Mouse (Mus musculus): ENCODE data around the gene Dennd4b. TPM values are rescaled to one million over a fixed set of nuclear protein-coding genes. Genes with fewer than 3 reads are reported as not detected.

Dennd4b gene
- polyA plus RNA-seq, 1 experiment from 2014 or later = 6.1 TPM

DNA sequence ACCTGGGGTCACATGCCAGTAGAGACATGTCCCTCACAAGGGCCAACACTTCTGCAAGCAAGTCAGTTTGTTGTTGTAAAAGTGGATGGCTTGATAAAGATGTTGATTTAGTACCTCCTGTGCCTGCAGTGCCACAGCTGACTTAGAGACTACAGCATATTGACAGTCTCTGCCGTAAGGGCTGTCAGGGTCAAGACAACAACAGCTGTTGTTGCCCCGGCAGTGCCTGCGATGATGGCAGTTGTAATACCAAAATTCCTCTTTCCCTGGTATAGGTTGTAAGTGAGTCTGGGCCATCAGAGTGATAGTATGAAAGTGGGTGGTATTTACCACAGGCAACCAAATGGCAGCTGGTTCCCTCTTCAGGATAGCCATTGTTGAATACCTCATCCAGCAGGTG, 40.8 kb downstream of the Dennd4b start:
- no peak for ATAC-seq (ENCODE audit: insufficient number of reproducible peaks, low FRiP score)
- Histone ChIP-seq H3K36me3 (no peaks in the 10 kb centered on the region), H3K9me3 (replicated peaks) (no peaks in the 10 kb centered on the region), H3K9ac (no peak overlapping the region), H3K4me1 (replicated peaks) (peaks cover 14% of the 10 kb centered on the region), H3K4me2 (no peak overlapping the region), H3K27me3 (replicated peaks) (no peaks in the 10 kb centered on the region), H3K4me3 (no peak overlapping the region), H3K27ac (ENCODE audit: poor library complexity, severe bottlenecking) (no peak overlapping the region)
- WGBS = 66% methylated on average over 3 of the region's 3 CpGs

DNA sequence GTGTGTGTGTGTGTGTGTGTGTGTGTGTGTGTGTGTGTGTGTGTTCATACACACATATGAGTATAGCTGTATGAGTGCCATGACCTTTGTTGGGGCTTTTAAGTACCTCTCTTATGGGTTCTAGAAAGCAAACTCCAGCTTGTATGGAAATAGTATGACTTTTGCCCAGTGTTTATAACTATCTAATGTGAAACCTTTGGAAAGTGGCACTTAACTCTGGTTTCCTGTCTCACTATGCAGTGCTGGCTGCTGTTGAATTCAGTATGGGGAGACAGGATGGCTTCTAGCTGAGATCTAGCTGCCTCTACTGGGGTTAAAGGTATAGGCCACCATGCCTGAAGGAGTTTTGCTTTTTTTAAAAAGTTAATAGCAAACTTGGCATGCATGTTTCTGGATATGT, 44.6 kb downstream of the Dennd4b start:
- Histone ChIP-seq H3K9ac (no peak overlapping the region), H3K9me3 (replicated peaks) (no peaks in the 10 kb centered on the region), H3K36me3 (no peaks in the 10 kb centered on the region), H3K4me3 (no peak overlapping the region), H3K27ac (ENCODE audit: poor library complexity, severe bottlenecking) (no peak overlapping the region), H3K4me2 (no peak overlapping the region), H3K4me1 (replicated peaks) (peaks cover 14% of the 10 kb centered on the region), H3K27me3 (replicated peaks) (no peaks in the 10 kb centered on the region)
- ATAC-seq (ENCODE audit: insufficient number of reproducible peaks, low FRiP score) = no peak

DNA sequence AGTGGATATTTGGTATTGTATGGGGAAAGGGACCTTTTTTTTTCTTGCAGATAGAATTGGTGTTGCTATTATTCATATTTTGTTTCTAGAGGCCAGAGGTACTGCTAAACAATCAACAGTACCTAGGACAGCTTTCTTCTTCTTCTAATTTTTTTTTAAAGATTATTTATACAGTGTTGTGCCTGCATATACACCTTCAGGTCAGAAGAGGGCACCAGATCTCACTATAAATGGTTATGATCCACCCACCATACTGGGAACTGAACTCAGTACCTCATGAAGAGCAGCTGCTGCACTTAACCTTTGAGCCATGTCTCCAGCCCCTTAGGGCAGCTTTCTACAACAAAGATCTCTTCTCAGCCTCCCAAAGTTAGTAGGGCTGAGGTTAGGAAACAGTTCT, 48.4 kb downstream of the Dennd4b start:
- no peak for ATAC-seq (ENCODE audit: insufficient number of reproducible peaks, low FRiP score)
- Histone ChIP-seq H3K9me3 (replicated peaks) (no peaks in the 10 kb centered on the region), H3K4me2 (no peak overlapping the region), H3K36me3 (no peaks in the 10 kb centered on the region), H3K4me1 (replicated peaks) (0 out of 2 replicates have a peak, but pooled peaks cover 6% of the 10 kb centered on the region), H3K4me3 (no peak overlapping the region), H3K27me3 (replicated peaks) (no peaks in the 10 kb centered on the region), H3K9ac (no peak overlapping the region), H3K27ac (ENCODE audit: poor library complexity, severe bottlenecking) (no peak overlapping the region)

DNA sequence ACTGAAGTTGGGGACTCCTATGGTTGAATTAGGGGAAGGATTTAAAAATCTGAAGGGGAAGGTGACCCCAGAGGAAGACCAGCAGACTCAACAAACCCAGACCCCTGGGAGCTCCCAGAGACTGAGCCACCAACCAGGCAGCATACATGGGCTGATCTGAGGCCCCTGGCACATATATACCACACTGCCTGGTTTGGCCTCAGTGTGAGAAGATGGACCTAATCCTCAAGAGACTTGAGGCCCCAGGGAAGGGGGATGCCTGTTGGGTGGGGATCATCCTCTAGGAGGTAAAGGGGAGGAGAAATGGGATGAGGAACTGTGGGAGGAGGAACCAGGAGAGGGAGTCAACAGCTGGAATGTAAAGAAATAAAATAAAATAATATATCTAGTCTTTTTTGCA, 49.3 kb downstream of the Dennd4b start:
- 0 out of 2 replicates have a peak, but pooled peaks cover 5% of the 10 kb centered on the region for H3K4me1 ChIP-seq (replicated peaks)
- no peak overlapping the region for H3K4me2 ChIP-seq
- ATAC-seq (ENCODE audit: insufficient number of reproducible peaks, low FRiP score) = no peak
- H3K27ac ChIP-seq (ENCODE audit: poor library complexity, severe bottlenecking) = no peak overlapping the region
- H3K9me3 ChIP-seq (replicated peaks) = no peaks in the 10 kb centered on the region
- no peaks in the 10 kb centered on the region for H3K27me3 ChIP-seq (replicated peaks)
- no peak overlapping the region for H3K4me3 ChIP-seq
- H3K9ac ChIP-seq = no peak overlapping the region
- H3K36me3 ChIP-seq = no peaks in the 10 kb centered on the region

DNA sequence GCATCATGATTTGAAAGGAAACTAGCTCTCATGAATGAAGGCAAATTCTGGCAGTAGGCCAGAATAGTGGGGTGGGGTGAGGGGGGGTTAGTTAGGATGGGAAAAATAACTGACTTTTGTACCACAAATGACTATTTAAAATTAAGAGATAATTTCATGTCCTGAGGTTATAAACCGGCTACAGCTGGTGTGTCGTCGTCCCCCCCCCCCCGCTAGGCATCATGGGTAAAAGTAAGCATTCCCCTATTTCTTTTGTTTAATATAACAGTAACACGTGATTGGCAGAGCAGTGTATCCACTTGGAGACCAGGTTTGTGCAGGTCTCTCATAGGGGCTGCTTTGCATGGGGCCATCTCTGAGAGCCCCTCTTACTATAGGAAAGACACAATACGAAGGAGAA, 57.3 kb downstream of the Dennd4b start:
- Histone ChIP-seq H3K27ac (ENCODE audit: poor library complexity, severe bottlenecking) (peak overlapping the region; percentile 62; the same call in 1 of the 2 replicates), H3K36me3 (no peaks in the 10 kb centered on the region), H3K4me1 (replicated peaks) (peaks cover 25% of the 10 kb centered on the region), H3K9me3 (replicated peaks) (no peaks in the 10 kb centered on the region), H3K9ac (peak overlapping the region; percentile 41; the same call in 1 of the 2 replicates), H3K4me3 (no peak overlapping the region), H3K4me2 (peak overlapping the region; percentile 33), H3K27me3 (replicated peaks) (no peaks in the 10 kb centered on the region)
- WGBS = 68% methylated on average over 6 of the region's 6 CpGs
- ATAC-seq (ENCODE audit: insufficient number of reproducible peaks, low FRiP score) = no peak

DNA sequence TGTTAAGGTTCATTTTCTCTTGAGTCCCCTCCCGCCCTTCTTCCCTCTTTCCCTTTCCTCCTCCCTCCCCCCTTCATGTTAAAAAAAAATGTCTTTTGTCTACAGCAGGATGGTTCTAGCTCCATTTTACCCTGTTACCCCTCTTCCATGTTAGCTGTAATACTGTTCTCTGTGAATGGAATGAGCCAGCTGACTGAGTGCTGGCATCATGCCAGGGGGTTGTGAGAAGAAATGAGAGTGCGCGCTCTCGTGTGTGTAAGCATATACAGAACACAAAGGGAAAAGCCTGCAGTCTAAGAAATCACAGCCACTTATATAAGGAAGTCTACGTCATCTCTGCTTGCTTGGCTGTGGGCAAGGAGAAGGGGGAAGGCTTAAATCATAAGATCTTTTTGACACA, 58.1 kb downstream of the Dennd4b start:
- no peaks in the 10 kb centered on the region for H3K36me3 ChIP-seq
- no peak overlapping the region for H3K4me3 ChIP-seq
- H3K4me1 ChIP-seq (replicated peaks) = peaks cover 25% of the 10 kb centered on the region
- peak; percentile 84 for ATAC-seq (ENCODE audit: insufficient number of reproducible peaks, low FRiP score)
- H3K27me3 ChIP-seq (replicated peaks) = no peaks in the 10 kb centered on the region
- WGBS = 28% methylated on average over 5 of the region's 5 CpGs
- H3K9me3 ChIP-seq (replicated peaks) = no peaks in the 10 kb centered on the region
- H3K27ac ChIP-seq (ENCODE audit: poor library complexity, severe bottlenecking) = peak overlapping the region; percentile 81
- peak overlapping the region; percentile 41 for H3K4me2 ChIP-seq
- 0 out of 2 replicates have a peak overlapping the region, but pooled peaks have one; percentile 5 for H3K9ac ChIP-seq

Small RNA genes within 50 kb of the gene (microRNA-seq; reads per million reads assigned to microRNA genes)
- gene Mir7012 = not detected

Other genes starting within 250 kb of the Dennd4b start
- gene 4933434E20Rik, start 213.5 kb upstream of the Dennd4b start, polyA plus RNA-seq (2016; fragmentation: Nextera tagmentation; extraction: Ambion mirVana) = 136 and 141 TPM in 2 replicates
- gene Ubap2l, start 212.6 kb upstream of the Dennd4b start, polyA plus RNA-seq (2016; fragmentation: Nextera tagmentation; extraction: Ambion mirVana) = 178 and 200 TPM in 2 replicates
- 335 and 344 TPM in 2 replicates for gene Tpm3, start 192.5 kb upstream of the Dennd4b start, polyA plus RNA-seq (2016; fragmentation: Nextera tagmentation; extraction: Ambion mirVana)
- gene Nup210l, start 161.1 kb upstream of the Dennd4b start, polyA plus RNA-seq (2016; fragmentation: Nextera tagmentation; extraction: Ambion mirVana) = 0.33 and 0.40 TPM in 2 replicates
- 771 and 793 TPM in 2 replicates for gene Rps27, start 51.5 kb upstream of the Dennd4b start, polyA plus RNA-seq (2016; fragmentation: Nextera tagmentation; extraction: Ambion mirVana)
- 26.8 and 28.0 TPM in 2 replicates for gene Rab13, start 51.5 kb upstream of the Dennd4b start, polyA plus RNA-seq (2016; fragmentation: Nextera tagmentation; extraction: Ambion mirVana)
- 83.0 and 84.3 TPM in 2 replicates for gene Jtb, start 33.6 kb upstream of the Dennd4b start, polyA plus RNA-seq (2016; fragmentation: Nextera tagmentation; extraction: Ambion mirVana)
- gene Creb3l4, start 21.7 kb upstream of the Dennd4b start, polyA plus RNA-seq (2016; fragmentation: Nextera tagmentation; extraction: Ambion mirVana) = 2.3 TPM in 2 replicates
- 63.5 and 67.8 TPM in 2 replicates for gene Slc39a1, start 17.0 kb upstream of the Dennd4b start, polyA plus RNA-seq (2016; fragmentation: Nextera tagmentation; extraction: Ambion mirVana)
- gene Crtc2, start 11.0 kb upstream of the Dennd4b start, polyA plus RNA-seq (2016; fragmentation: Nextera tagmentation; extraction: Ambion mirVana) = 14.6 and 18.7 TPM in 2 replicates
- 8.5 and 10.0 TPM in 2 replicates for gene Gatad2b, start 28.0 kb downstream of the Dennd4b start, polyA plus RNA-seq (2016; fragmentation: Nextera tagmentation; extraction: Ambion mirVana)
- gene Slc27a3, start 124.8 kb downstream of the Dennd4b start, polyA plus RNA-seq (2016; fragmentation: Nextera tagmentation; extraction: Ambion mirVana) = 9.9 and 10.3 TPM in 2 replicates
- 31.1 and 32.2 TPM in 2 replicates for gene Ints3, start 168.4 kb downstream of the Dennd4b start, polyA plus RNA-seq (2016; fragmentation: Nextera tagmentation; extraction: Ambion mirVana)
- 8.2 and 8.9 TPM in 2 replicates for gene Npr1, start 200.7 kb downstream of the Dennd4b start, polyA plus RNA-seq (2016; fragmentation: Nextera tagmentation; extraction: Ambion mirVana)
- gene Ilf2, start 210.9 kb downstream of the Dennd4b start, polyA plus RNA-seq (2016; fragmentation: Nextera tagmentation; extraction: Ambion mirVana) = 135 and 137 TPM in 2 replicates
- gene Snapin, start 225.8 kb downstream of the Dennd4b start, polyA plus RNA-seq (2016; fragmentation: Nextera tagmentation; extraction: Ambion mirVana) = 72.9 and 75.3 TPM in 2 replicates
- gene Chtop, start 244.3 kb downstream of the Dennd4b start, polyA plus RNA-seq (2016; fragmentation: Nextera tagmentation; extraction: Ambion mirVana) = 113 and 114 TPM in 2 replicates
- 145 and 148 TPM in 2 replicates for gene S100a1, start 249.2 kb downstream of the Dennd4b start, polyA plus RNA-seq (2016; fragmentation: Nextera tagmentation; extraction: Ambion mirVana)
- 71.4 and 74.1 TPM in 2 replicates for gene S100a13, start 249.2 kb downstream of the Dennd4b start, polyA plus RNA-seq (2016; fragmentation: Nextera tagmentation; extraction: Ambion mirVana)

Measured in heart, embryonic 12.5 days (tissue).